Mouse (Mus musculus): Measurements from ENCODE around the gene Scn7a. TPM values are rescaled to one million over a fixed set of nuclear protein-coding genes. Genes with fewer than 3 reads are reported as not detected.
A peak's percentile ranks its signal among the peaks of the same experiment; 100 is the strongest.

Gene Scn7a
- total and polyA plus RNA-seq, 2 experiments from 2014 or later, result 0.31 to 0.47 TPM

DNA sequence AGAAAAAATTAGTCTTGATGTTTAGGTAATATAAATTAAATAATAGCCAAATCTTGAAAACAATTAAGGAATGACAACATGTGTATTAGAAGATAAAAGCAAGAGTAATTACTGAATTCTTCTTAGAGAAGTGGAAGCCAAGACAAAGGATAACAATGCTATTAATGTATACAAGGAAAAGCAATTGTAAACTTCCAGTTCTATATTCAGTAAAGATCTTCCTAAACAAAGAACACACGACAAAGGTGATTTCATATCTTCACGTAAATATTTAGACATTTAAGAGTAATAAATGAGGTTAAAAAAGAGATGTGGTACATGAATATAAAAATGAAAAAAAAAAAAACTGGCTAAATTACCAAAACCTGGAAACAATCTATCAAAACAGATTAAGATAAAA lies 16.7 kb downstream of the Scn7a start:
- WGBS, result 88% methylated on average over 2 of the region's 2 CpGs
- no peak for TF ChIP-seq CTCF (IDR thresholded peaks at IDR 0.05; ENCODE audit: low read depth)
- no peak overlapping the region for H3K27ac ChIP-seq
- H3K9ac ChIP-seq (replicated peaks; ENCODE audit: low read length), result no peak overlapping the region
- no peak overlapping the region for H3K4me3 ChIP-seq (ENCODE audit: low read length)
- H3K36me3 ChIP-seq (ENCODE audit: insufficient read depth, low read length), result no peaks in the 10 kb centered on the region
- H3K27me3 ChIP-seq (ENCODE audit: insufficient read depth, low read length), result no peaks in the 10 kb centered on the region
- DNase-seq (ENCODE audit: low spot score) (no peak), ATAC-seq (no peak)
- H3K4me1 ChIP-seq (ENCODE audit: insufficient read depth, low read length), result no peaks in the 10 kb centered on the region
- no peak overlapping the region for H3K4me2 ChIP-seq (ENCODE audit: low read depth, low read length)
- no peaks in the 10 kb centered on the region for H3K9me3 ChIP-seq (ENCODE audit: low read length)

DNA sequence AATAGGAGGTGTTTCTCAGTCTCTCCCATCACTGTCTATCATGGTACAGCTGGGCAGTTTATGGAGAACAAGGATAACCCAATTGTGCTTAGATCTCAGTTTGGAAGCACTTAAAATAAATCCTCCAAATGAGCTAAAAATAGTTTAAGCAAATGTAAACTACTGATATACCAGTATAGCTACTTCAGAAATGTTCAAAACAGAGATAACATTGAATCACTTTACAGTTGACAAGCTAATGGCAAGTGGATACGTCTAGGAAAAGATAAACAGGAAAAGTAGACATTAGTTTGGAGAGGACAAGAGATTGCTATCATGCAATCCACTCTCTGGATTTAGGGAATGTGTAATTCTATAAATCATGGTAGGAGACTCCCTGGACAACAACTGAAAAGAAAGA lies 19.5 kb downstream of the Scn7a start:
- no peaks in the 10 kb centered on the region for H3K36me3 ChIP-seq (ENCODE audit: insufficient read depth, low read length)
- H3K27ac ChIP-seq, result no peak overlapping the region
- no peak overlapping the region for H3K4me3 ChIP-seq (ENCODE audit: low read length)
- no peak overlapping the region for H3K9ac ChIP-seq (replicated peaks; ENCODE audit: low read length)
- TF ChIP-seq CTCF (IDR thresholded peaks at IDR 0.05; ENCODE audit: low read depth), result no peak
- 78% methylated on average over 1 of the region's 1 CpGs for WGBS
- no peaks in the 10 kb centered on the region for H3K27me3 ChIP-seq (ENCODE audit: insufficient read depth, low read length)
- ATAC-seq (no peak), DNase-seq (ENCODE audit: low spot score) (no peak)
- no peaks in the 10 kb centered on the region for H3K9me3 ChIP-seq (ENCODE audit: low read length)
- H3K4me2 ChIP-seq (ENCODE audit: low read depth, low read length), result no peak overlapping the region
- no peaks in the 10 kb centered on the region for H3K4me1 ChIP-seq (ENCODE audit: insufficient read depth, low read length)

DNA sequence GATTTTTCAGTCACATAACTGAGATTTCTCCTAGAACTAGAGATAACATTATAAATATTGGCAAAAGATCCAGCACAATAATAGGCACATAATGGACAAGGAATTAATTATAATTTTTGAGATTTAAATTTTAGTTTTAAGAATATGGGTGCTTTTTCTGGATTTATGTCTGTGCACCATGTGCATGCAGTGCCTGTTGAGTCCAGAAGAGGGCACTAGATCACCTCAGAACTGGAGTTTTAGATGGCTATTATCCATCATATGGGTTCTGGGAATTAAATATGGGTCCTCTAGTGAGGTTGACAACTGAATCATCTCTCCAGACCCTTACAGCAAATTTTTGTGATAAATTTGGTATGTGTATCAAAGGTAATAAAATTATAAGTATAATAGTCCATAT lies 21.8 kb downstream of the Scn7a start:
- DNase-seq (ENCODE audit: low spot score), result no peak
- peak; percentile 37 for TF ChIP-seq CTCF (IDR thresholded peaks at IDR 0.05; ENCODE audit: low read depth)
- Histone ChIP-seq H3K9ac (replicated peaks; ENCODE audit: low read length) (no peak overlapping the region), H3K27me3 (ENCODE audit: insufficient read depth, low read length) (no peaks in the 10 kb centered on the region), H3K4me2 (ENCODE audit: low read depth, low read length) (no peak overlapping the region), H3K27ac (no peak overlapping the region), H3K36me3 (ENCODE audit: insufficient read depth, low read length) (no peaks in the 10 kb centered on the region), H3K9me3 (ENCODE audit: low read length) (no peaks in the 10 kb centered on the region), H3K4me1 (ENCODE audit: insufficient read depth, low read length) (no peaks in the 10 kb centered on the region), H3K4me3 (ENCODE audit: low read length) (no peak overlapping the region)
- no peak for ATAC-seq

DNA sequence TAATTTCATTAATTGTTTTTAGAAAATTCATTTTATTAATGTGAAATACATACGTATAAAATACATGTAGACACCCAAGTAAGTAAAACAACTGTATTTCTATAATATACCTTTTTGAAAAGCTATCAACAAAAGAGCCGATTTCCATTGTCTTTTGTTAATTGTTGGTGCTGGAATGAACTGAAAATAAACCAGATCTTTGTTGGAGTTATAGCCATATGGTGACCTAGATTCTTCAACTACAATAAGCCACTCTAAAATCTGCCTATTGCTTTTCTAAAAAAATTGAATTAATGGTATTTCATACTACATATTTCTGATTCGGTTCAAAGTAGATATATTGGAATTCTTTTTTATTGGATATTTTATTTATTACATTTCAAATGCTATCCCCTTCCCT lies 56.7 kb downstream of the Scn7a start:
- DNase-seq (ENCODE audit: low spot score) (no peak), ATAC-seq (no peak)
- Histone ChIP-seq H3K36me3 (ENCODE audit: insufficient read depth, low read length) (no peaks in the 10 kb centered on the region), H3K27me3 (ENCODE audit: insufficient read depth, low read length) (no peaks in the 10 kb centered on the region), H3K4me3 (ENCODE audit: low read length) (no peak overlapping the region), H3K9me3 (ENCODE audit: low read length) (no peaks in the 10 kb centered on the region), H3K27ac (no peak overlapping the region), H3K4me2 (ENCODE audit: low read depth, low read length) (no peak overlapping the region), H3K4me1 (ENCODE audit: insufficient read depth, low read length) (no peaks in the 10 kb centered on the region), H3K9ac (replicated peaks; ENCODE audit: low read length) (no peak overlapping the region)
- no peak for TF ChIP-seq CTCF (IDR thresholded peaks at IDR 0.05; ENCODE audit: low read depth)
- WGBS, result 92% methylated on average over 3 of the region's 3 CpGs

DNA sequence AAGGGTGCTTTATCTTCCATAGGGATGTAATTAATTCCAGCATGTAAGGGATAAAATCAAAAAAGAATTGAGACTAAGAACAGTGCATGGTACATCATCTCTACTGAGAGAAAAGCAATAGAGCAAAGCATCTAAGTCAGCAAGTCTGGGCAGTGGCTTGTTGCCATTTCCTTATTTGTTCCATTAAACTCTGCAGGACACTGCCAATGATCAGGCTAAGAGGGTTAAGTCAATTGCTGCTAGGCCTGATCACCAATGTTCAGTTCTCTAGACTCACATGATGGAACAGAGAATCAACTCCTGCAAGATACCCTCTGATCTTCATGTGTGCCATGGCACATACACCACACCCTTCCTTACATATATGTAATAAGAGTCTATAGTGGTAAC lies 57.1 kb downstream of the Scn7a start:
- H3K27ac ChIP-seq, result no peak overlapping the region
- H3K27me3 ChIP-seq (ENCODE audit: insufficient read depth, low read length), result no peaks in the 10 kb centered on the region
- TF ChIP-seq CTCF (IDR thresholded peaks at IDR 0.05; ENCODE audit: low read depth), result no peak
- no peak overlapping the region for H3K9ac ChIP-seq (replicated peaks; ENCODE audit: low read length)
- no peak overlapping the region for H3K4me3 ChIP-seq (ENCODE audit: low read length)
- ATAC-seq (no peak), DNase-seq (ENCODE audit: low spot score) (no peak)
- H3K4me2 ChIP-seq (ENCODE audit: low read depth, low read length), result no peak overlapping the region
- no peaks in the 10 kb centered on the region for H3K9me3 ChIP-seq (ENCODE audit: low read length)
- no peaks in the 10 kb centered on the region for H3K36me3 ChIP-seq (ENCODE audit: insufficient read depth, low read length)
- no peaks in the 10 kb centered on the region for H3K4me1 ChIP-seq (ENCODE audit: insufficient read depth, low read length)

DNA sequence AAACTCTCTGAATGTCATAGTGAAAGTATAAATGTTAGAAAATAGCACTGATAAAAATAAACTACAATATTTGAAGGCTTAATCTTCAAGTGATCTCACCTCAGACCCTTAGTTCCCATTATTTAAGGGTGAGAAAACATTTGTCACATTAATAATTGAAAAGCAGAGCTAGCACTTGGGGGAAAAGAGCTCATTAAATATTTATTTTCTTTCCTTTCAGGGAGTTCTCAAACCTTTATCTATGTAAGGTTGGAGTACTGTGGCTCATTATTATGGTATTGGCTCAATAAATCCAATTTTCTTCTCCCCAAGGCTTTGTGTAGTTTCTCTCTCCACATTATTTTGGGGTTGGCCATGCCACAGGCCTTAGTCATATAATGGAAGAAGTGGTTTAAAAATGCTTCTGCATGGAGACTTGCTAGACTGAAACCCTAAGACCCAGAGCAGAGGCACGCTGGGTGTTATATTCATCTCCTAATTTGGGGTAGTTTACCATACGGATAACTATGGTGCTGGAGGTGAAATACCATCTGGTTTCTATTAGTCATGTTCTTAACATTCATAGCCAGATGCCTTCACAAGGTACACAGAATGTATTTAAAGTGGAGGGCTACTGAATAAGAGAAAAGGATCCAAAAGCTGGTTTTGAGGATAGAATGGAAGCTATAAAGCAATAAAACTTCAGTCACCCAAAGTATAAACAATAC lies 57.7 kb downstream of the Scn7a start:
- Histone ChIP-seq H3K9me3 (ENCODE audit: low read length) (no peaks in the 10 kb centered on the region), H3K9ac (replicated peaks; ENCODE audit: low read length) (no peak overlapping the region), H3K27ac (no peak overlapping the region), H3K4me3 (ENCODE audit: low read length) (no peak overlapping the region), H3K4me2 (ENCODE audit: low read depth, low read length) (no peak overlapping the region), H3K4me1 (ENCODE audit: insufficient read depth, low read length) (no peaks in the 10 kb centered on the region), H3K36me3 (ENCODE audit: insufficient read depth, low read length) (no peaks in the 10 kb centered on the region), H3K27me3 (ENCODE audit: insufficient read depth, low read length) (no peaks in the 10 kb centered on the region)
- ATAC-seq, result no peak
- DNase-seq (ENCODE audit: low spot score), result no peak
- no peak for TF ChIP-seq CTCF (IDR thresholded peaks at IDR 0.05; ENCODE audit: low read depth)
- WGBS, result 59% methylated on average over 2 of the region's 2 CpGs

DNA sequence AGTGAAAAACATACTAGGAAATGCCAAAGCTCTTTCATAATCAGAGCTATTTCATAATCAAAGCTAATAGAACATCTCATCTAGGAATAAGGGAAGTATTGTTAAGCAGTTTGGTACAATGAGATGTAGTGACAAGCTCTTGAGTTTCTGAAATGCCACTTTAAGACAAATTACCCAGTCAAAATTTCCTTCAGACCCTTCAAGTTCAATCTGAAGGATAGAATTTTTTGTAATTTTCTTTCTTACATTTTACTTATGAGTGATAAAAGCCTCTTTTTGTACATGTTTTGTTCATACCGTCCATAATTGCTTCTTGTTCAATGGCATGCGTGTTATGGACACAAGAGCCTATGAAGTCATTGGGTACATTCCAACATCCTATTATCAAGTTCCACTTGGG lies 72.6 kb downstream of the Scn7a start:
- Histone ChIP-seq H3K4me2 (ENCODE audit: low read depth, low read length) (no peak overlapping the region), H3K4me3 (ENCODE audit: low read length) (no peak overlapping the region), H3K36me3 (ENCODE audit: insufficient read depth, low read length) (no peaks in the 10 kb centered on the region), H3K27ac (no peak overlapping the region), H3K9ac (replicated peaks; ENCODE audit: low read length) (no peak overlapping the region), H3K9me3 (ENCODE audit: low read length) (no peaks in the 10 kb centered on the region), H3K27me3 (ENCODE audit: insufficient read depth, low read length) (no peaks in the 10 kb centered on the region), H3K4me1 (ENCODE audit: insufficient read depth, low read length) (no peaks in the 10 kb centered on the region)
- WGBS, result 78% methylated on average over 2 of the region's 2 CpGs
- DNase-seq (ENCODE audit: low spot score), result no peak
- TF ChIP-seq CTCF (IDR thresholded peaks at IDR 0.05; ENCODE audit: low read depth), result no peak
- ATAC-seq, result no peak
